Mouse (Mus musculus) kidney, postnatal 0 days (tissue): Measurements from ENCODE around the gene Trnp1. TPM values are rescaled to one million over a fixed set of nuclear protein-coding genes. Genes with fewer than 3 reads are reported as not detected.

Source experiments
- ATAC-seq: fragments of 200-750 bp; cut with Nextera tagmentation; replicated peaks from 2 replicates; pipeline ENCODE4 v1.8.0; 2017; ENCODE audit warnings: low read depth, moderate number of reproducible peaks, moderate TSS enrichment, moderate library complexity; ENCODE audit not compliant: low FRiP score
- DNase-seq: peaks from one replicate; pipeline ENCODE4 v3.0.0-alpha.2; 2016; ENCODE audit warnings: low spot score
- H3K27ac ChIP-seq: fragments of 300-500 bp; sonication (generic); 2 replicates; pipeline ENCODE4 v1.5.1; 2014; ENCODE audit warnings: mild to moderate bottlenecking
- H3K27me3 ChIP-seq: fragments of 300-500 bp; sonication (generic); 2 replicates; pipeline ENCODE4 v1.6.1; 2014; ENCODE audit warnings: low read length, mixed read lengths; ENCODE audit not compliant: insufficient read depth
- H3K36me3 ChIP-seq: fragments of 300-500 bp; sonication (generic); 2 replicates; pipeline ENCODE4 v1.6.1; 2014; ENCODE audit warnings: low read length, mixed read lengths; ENCODE audit not compliant: insufficient read depth
- H3K4me1 ChIP-seq: fragments of 300-500 bp; sonication (generic); replicated peaks from 2 replicates; pipeline ENCODE4 v1.6.1; 2014; ENCODE audit warnings: antibody characterized with exemption, low read length, mixed read lengths; ENCODE audit not compliant: insufficient read depth
- H3K4me2 ChIP-seq: fragments of 300-500 bp; sonication (generic); 2 replicates; pipeline ENCODE4 v1.6.1; 2014; ENCODE audit warnings: mild to moderate bottlenecking, low read length, moderate library complexity, mixed read lengths
- H3K4me3 ChIP-seq: fragments of 300-500 bp; sonication (generic); replicated peaks from 2 replicates; pipeline ENCODE4 v1.5.1; 2014; ENCODE audit warnings: low read depth, low read length
- H3K9ac ChIP-seq: fragments of 300-500 bp; sonication (generic); 2 replicates; pipeline ENCODE4 v1.6.1; 2014; ENCODE audit warnings: low read depth, low read length
- H3K9me3 ChIP-seq: fragments of 300-500 bp; sonication (generic); replicated peaks from 2 replicates; pipeline ENCODE4 v1.6.1; 2016; ENCODE audit warnings: low read length, inconsistent platforms, mixed read lengths
- CTCF ChIP-seq: IDR thresholded peaks from 2 replicates; pipeline ENCODE4 v1.5.1; 2016; ENCODE audit warnings: antibody characterized with exemption, low read depth, mild to moderate bottlenecking, moderate library complexity
- WGBS: fragments of 180-500 bp; shearing (Covaris S2); extraction: QIAGEN DNeasy Blood & Tissue Kit; methylation state at CpG from one replicate; pipeline ENCODE4 v1.1.7; 2014; 5-methylcytosine and 5-hydroxymethylcytosine counted together
- polyA plus RNA-seq: library from polyadenylated mRNA; unstranded; fragments of >200 nt; fragmentation: Nextera tagmentation; extraction: Ambion mirVana; gene quantifications from 2 replicates; pipeline ENCODE4 v1.2.1, GENCODE M21; 2015

Gene Trnp1
- polyA plus RNA-seq, 1 experiment from 2014 or later, result 1.5 TPM

- Histone ChIP-seq H3K36me3 (no peaks in the 10 kb centered on the region), H3K27me3 (peaks cover 40% of the 10 kb centered on the region), H3K4me1 (peaks cover 5% of the 10 kb centered on the region; the same call in 1 of the 2 replicates), H3K9ac (no peak overlapping the region), H3K27ac (no peak overlapping the region), H3K9me3 (no peaks in the 10 kb centered on the region), H3K4me3 (no peak overlapping the region), H3K4me2 (0 out of 2 replicates have a peak overlapping the region, but pooled peaks have one; percentile 95)
- 31% methylated on average over 6 of the region's 6 CpGs for WGBS
- no peak for DNase-seq
- no peak for TF ChIP-seq CTCF
- no peak for ATAC-seq
These were observed 1.5 kb downstream of the Trnp1 start for GRCm38 (mm10) chr4:133496738-133497445.

GRCm38 (mm10) chr4:133495711-133496110 lies 2.6 kb downstream of the Trnp1 start:
- Histone ChIP-seq H3K36me3 (no peaks in the 10 kb centered on the region), H3K4me1 (peaks cover 5% of the 10 kb centered on the region; the same call in 1 of the 2 replicates), H3K4me3 (no peak overlapping the region), H3K9ac (no peak overlapping the region), H3K4me2 (no peak overlapping the region), H3K9me3 (no peaks in the 10 kb centered on the region), H3K27me3 (peaks cover 35% of the 10 kb centered on the region), H3K27ac (no peak overlapping the region)
- no peak for ATAC-seq
- WGBS, result 38% methylated on average over 7 of the region's 7 CpGs
- no peak for DNase-seq
- no peak; the same call in 1 of the 2 replicates for TF ChIP-seq CTCF

- H3K4me1 ChIP-seq, result peaks cover 5% of the 10 kb centered on the region; the same call in 1 of the 2 replicates
- peaks cover 30% of the 10 kb centered on the region for H3K27me3 ChIP-seq
- no peak overlapping the region for H3K4me2 ChIP-seq
- TF ChIP-seq CTCF, result no peak
- H3K9me3 ChIP-seq, result no peaks in the 10 kb centered on the region
- H3K9ac ChIP-seq, result no peak overlapping the region
- ATAC-seq (no peak), DNase-seq (no peak)
- H3K4me3 ChIP-seq, result no peak overlapping the region
- no peak overlapping the region for H3K27ac ChIP-seq
- no peaks in the 10 kb centered on the region for H3K36me3 ChIP-seq
- 68% methylated on average over 4 of the region's 4 CpGs for WGBS
These were observed 3.5 kb downstream of the Trnp1 start for GRCm38 (mm10) chr4:133494867-133495266.

- DNase-seq (peak; percentile 94), ATAC-seq (peak; percentile 44; the same call in 1 of the 2 replicates)
- peak overlapping the region; percentile 51; the same call in 1 of the 2 replicates for H3K27ac ChIP-seq
- no peaks in the 10 kb centered on the region for H3K36me3 ChIP-seq
- peak overlapping the region; percentile 18; the same call in 1 of the 2 replicates for H3K4me3 ChIP-seq
- H3K9ac ChIP-seq, result no peak overlapping the region
- no peaks in the 10 kb centered on the region for H3K9me3 ChIP-seq
- peak; percentile 97 for TF ChIP-seq CTCF
- H3K4me2 ChIP-seq, result peak overlapping the region; percentile 54
- peaks cover 5% of the 10 kb centered on the region; the same call in 1 of the 2 replicates for H3K4me1 ChIP-seq
- peaks cover 29% of the 10 kb centered on the region for H3K27me3 ChIP-seq
- WGBS, result 0% methylated on average over 12 of the region's 12 CpGs
These were observed 3.9 kb downstream of the Trnp1 start for GRCm38 (mm10) chr4:133494432-133494831.

- DNase-seq (no peak), ATAC-seq (no peak)
- H3K9ac ChIP-seq, result no peak overlapping the region
These were observed 4.5 kb downstream of the Trnp1 start for GRCm38 (mm10) chr4:133493895-133494294.

GRCm38 (mm10) chr4:133491800-133492199 lies 6.5 kb downstream of the Trnp1 start:
- H3K4me2 ChIP-seq, result no peak overlapping the region
- no peaks in the 10 kb centered on the region for H3K36me3 ChIP-seq
- peaks cover 10% of the 10 kb centered on the region for H3K27me3 ChIP-seq
- TF ChIP-seq CTCF, result no peak
- no peak overlapping the region for H3K27ac ChIP-seq
- H3K4me1 ChIP-seq, result no peaks in the 10 kb centered on the region; the same call in 1 of the 2 replicates
- no peak overlapping the region for H3K4me3 ChIP-seq
- peak; percentile 36 for DNase-seq
- H3K9me3 ChIP-seq, result no peaks in the 10 kb centered on the region
- no peak overlapping the region for H3K9ac ChIP-seq
- WGBS, result 38% methylated on average over 10 of the region's 10 CpGs
- ATAC-seq, result no peak

More at GRCm38 (mm10) chr4:133493895-133494294, 4.5 kb downstream of the Trnp1 start:
- Histone ChIP-seq H3K27me3 (peaks cover 23% of the 10 kb centered on the region), H3K9me3 (no peaks in the 10 kb centered on the region), H3K4me3 (peak overlapping the region; percentile 18; the same call in 1 of the 2 replicates), H3K4me1 (peaks cover 5% of the 10 kb centered on the region; the same call in 1 of the 2 replicates), H3K4me2 (peak overlapping the region; percentile 54), H3K36me3 (no peaks in the 10 kb centered on the region), H3K27ac (peak overlapping the region; percentile 51; the same call in 1 of the 2 replicates)
- WGBS, result 22% methylated on average over 10 of the region's 12 CpGs
- no peak for TF ChIP-seq CTCF
